Mouse (Mus musculus): ENCODE results near the gene H2-Aa. TPM values are rescaled to one million over a fixed set of nuclear protein-coding genes. Genes with fewer than 3 reads are reported as not detected.

H2-Aa gene
- total and polyA plus RNA-seq, 3 experiments, result not detected

DNA sequence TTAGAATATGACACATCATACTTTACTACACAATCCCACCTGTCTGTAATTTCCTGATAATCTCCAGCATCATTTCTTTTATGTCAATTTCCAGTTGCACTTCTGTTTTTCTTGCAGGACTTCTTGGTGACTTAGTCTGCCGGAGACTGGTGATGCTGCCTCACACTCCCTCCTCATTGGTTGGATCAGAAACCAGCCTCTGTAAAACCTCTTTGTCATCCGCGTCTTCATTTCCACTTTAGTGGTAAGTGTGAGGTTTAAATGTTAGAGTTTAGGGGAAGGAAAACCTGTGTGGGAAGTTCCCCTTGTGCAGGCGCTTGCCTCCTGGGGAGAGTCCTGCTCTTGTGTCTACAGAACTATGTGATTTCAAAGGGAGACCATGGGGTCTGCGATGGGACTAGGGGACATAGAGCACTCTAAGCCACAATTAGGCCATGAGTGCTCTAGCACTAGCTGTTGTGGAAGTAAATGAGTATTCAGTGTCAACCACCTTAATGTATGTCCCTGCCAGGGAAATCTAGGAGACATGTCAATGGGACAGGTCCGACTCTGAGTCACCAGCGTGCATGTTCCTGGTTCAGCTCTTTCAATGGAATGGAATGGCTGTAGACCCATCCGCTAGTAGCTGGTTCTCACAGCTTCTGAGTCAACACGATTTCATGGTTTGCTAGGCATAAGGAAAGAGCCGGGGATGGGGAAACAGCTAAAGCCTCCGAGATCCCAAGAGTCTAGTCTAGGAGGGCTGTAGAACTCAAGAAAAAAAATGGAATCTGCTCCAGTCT lies 29.8 kb downstream of the H2-Aa start, which contains the start of gene H2-Ab1:
TSS of gene H2-Ab1 (plus strand) at position 96 of the 782 bp plus-strand sequence.
- H3K27me3 ChIP-seq (ENCODE audit: control insufficient read depth in 1 of 2, insufficient read depth in 2 of 2, low read length in 2 of 2), result peaks cover 5 to 8% of the 10 kb centered on the region in 2 experiments

DNA sequence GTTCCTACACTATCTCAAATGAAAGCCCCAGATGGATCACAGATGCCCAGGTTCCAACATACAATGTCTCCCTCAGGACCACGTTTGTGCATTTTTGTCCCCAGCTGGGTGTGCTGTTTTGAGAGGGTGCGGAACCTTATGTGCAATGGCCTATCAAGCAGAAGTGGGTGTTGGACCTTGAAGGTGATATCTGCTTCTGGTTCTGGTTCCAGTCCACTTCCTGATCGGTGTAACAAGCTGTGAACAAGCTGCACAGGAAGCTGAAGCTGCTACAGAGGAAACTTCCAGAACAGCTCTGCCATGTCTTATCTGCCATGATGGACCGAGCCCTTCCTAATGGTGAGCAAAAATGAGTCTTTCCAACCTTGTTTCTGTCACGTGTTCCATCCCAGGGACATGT lies 31.1 kb downstream of the H2-Aa start:
- Histone ChIP-seq H3K9ac (ENCODE audit: control insufficient read depth, low read depth, low read length, poor library complexity, severe bottlenecking) (no peak overlapping the region), H3K4me1 (ENCODE audit: control insufficient read depth in 1 of 2, insufficient read depth in 2 of 2, low read length in 2 of 2) (0 out of 4 replicates have a peak, but pooled peaks cover 0 to 2% of the 10 kb centered on the region in 2 experiments), H3K27ac (ENCODE audit: control insufficient read depth, low read depth, low read length) (no peak overlapping the region), H3K36me3 (ENCODE audit: control insufficient read depth in 1 of 2, insufficient read depth in 2 of 2, low read length in 2 of 2) (no peaks in the 10 kb centered on the region), H3K4me3 (ENCODE audit: control insufficient read depth in 1 of 2, insufficient read depth in 1 of 2, low read depth in 2 of 2, low read length in 2 of 2) (no peak overlapping the region), H3K27me3 (ENCODE audit: control insufficient read depth in 1 of 2, insufficient read depth in 2 of 2, low read length in 2 of 2) (peaks cover 8% of the 10 kb centered on the region in 2 experiments), H3K79me2 (ENCODE audit: control insufficient read depth, insufficient read depth, low read length, poor library complexity) (no peaks in the 10 kb centered on the region), H3K9me3 (replicated peaks; ENCODE audit: insufficient read depth, low read length) (no peaks in the 10 kb centered on the region)
- no peak for DNase-seq (ENCODE audit: low read depth, low spot score)
- TF ChIP-seq HCFC1 (IDR thresholded peaks at IDR 0.05; ENCODE audit: low read depth, low read length) (no peak), MXI1 (IDR thresholded peaks at IDR 0.05; ENCODE audit: low read depth, low read length) (no peak), NRF1 (IDR thresholded peaks at IDR 0.05; ENCODE audit: insufficient read depth, low read depth, low read length, poor library complexity, severe bottlenecking) (no peak), BHLHE40 (IDR thresholded peaks at IDR 0.05; ENCODE audit: borderline replicate concordance, low read depth, low read length) (no peak), ZMIZ1 (IDR thresholded peaks at IDR 0.05; ENCODE audit: low read depth, low read length) (no peak), CHD2 (IDR thresholded peaks at IDR 0.05; ENCODE audit: low read length) (no peak), POLR2AphosphoS2 (IDR thresholded peaks at IDR 0.05; ENCODE audit: low read length) (no peak), MYC (IDR thresholded peaks at IDR 0.05; ENCODE audit: low read depth, low read length) (no peak)

More for the DNA sequence above, 29.8 kb downstream of the H2-Aa start, which contains the start of gene H2-Ab1:
- Histone ChIP-seq H3K36me3 (ENCODE audit: control insufficient read depth in 1 of 2, insufficient read depth in 2 of 2, low read length in 2 of 2) (no peaks in the 10 kb centered on the region), H3K79me2 (ENCODE audit: control insufficient read depth, insufficient read depth, low read length, poor library complexity) (no peaks in the 10 kb centered on the region), H3K27ac (ENCODE audit: control insufficient read depth, low read depth, low read length) (no peak within 1 kb of the TSS), H3K9me3 (replicated peaks; ENCODE audit: insufficient read depth, low read length) (no peaks in the 10 kb centered on the region), H3K4me1 (ENCODE audit: control insufficient read depth in 1 of 2, insufficient read depth in 2 of 2, low read length in 2 of 2) (0 out of 4 replicates have a peak, but pooled peaks cover 0 to 2% of the 10 kb centered on the region in 2 experiments), H3K9ac (ENCODE audit: control insufficient read depth, low read depth, low read length, poor library complexity, severe bottlenecking) (no peak within 1 kb of the TSS), H3K4me3 (ENCODE audit: control insufficient read depth in 1 of 2, insufficient read depth in 1 of 2, low read depth in 2 of 2, low read length in 2 of 2) (no peak within 1 kb of the TSS)
- TF ChIP-seq ZKSCAN1 (IDR thresholded peaks at IDR 0.05; ENCODE audit: low read depth, low read length) (0 out of 2 replicates have a peak, but pooled peaks have one; percentile 32), CHD2 (IDR thresholded peaks at IDR 0.05; ENCODE audit: low read length) (peak; percentile 96), POLR2AphosphoS5 (IDR thresholded peaks at IDR 0.05; ENCODE audit: borderline replicate concordance, low read depth, low read length) (no peak), KAT2A (conservative IDR thresholded peaks at IDR 0.05; ENCODE audit: low read depth, low read length) (no peak), TBP (IDR thresholded peaks at IDR 0.05; ENCODE audit: low read depth, low read length) (no peak), MAFK (IDR thresholded peaks at IDR 0.05; ENCODE audit: borderline replicate concordance, low read depth, low read length) (no peak), ETS1 (IDR thresholded peaks at IDR 0.05; ENCODE audit: low read depth, low read length) (no peak), POLR2A (IDR thresholded peaks at IDR 0.05; ENCODE audit: control insufficient read depth in 1 of 2, insufficient read depth in 1 of 2, low read depth in 1 of 2, low read length in 2 of 2, poor library complexity in 1 of 2) (no peak), TAL1 (IDR thresholded peaks at IDR 0.05; ENCODE audit: low read length) (no peak), RCOR1 (IDR thresholded peaks at IDR 0.05; ENCODE audit: low read depth, low read length) (no peak), BHLHE40 (IDR thresholded peaks at IDR 0.05; ENCODE audit: borderline replicate concordance, low read depth, low read length) (no peak), ZMIZ1 (IDR thresholded peaks at IDR 0.05; ENCODE audit: low read depth, low read length) (no peak)
- peak; percentile 83 for DNase-seq (ENCODE audit: low read depth, low spot score)

Data from MEL (cell line).